Mouse (Mus musculus): Measurements from ENCODE around the gene Csrnp2. TPM values are rescaled to one million over a fixed set of nuclear protein-coding genes. Genes with fewer than 3 reads are reported as not detected.
"Not testable (repeated sequence)": the region's sequence is repeated elsewhere in the genome, so short reads cannot be mapped to it uniquely, and the experiment has no call there.

Gene Csrnp2
- polyA plus RNA-seq, 1 experiment from 2014 or later = 28.9 TPM

DNA sequence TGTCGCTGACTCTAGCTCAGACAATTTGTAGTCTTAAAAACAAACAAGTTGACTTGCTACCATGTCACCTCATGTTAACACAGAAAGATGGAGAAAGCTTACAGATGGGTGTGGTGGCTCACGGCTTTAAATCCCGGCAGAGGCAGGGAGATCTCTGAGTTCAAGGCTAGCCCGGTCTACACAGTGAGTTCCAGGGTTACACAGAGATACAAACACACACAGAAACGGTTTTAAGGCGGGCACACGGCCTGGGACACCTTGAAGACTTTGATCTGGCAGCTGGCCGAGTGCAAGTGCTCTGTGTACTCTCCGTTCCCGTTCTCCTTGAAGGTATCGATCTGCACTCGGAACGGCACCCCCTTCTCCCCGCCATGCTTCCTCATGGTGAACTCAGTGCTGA lies 25.0 kb upstream of the Csrnp2 start:
- H3K27me3 ChIP-seq (ENCODE audit: control insufficient read depth, insufficient read depth, low read length) = no peaks in the 10 kb centered on the region
- WGBS = 94% methylated on average over 14 of the region's 14 CpGs

GRCm38 (mm10) chr15:100515121-100515520 lies 19.8 kb upstream of the Csrnp2 start:
- no peaks in the 10 kb centered on the region for H3K27me3 ChIP-seq (ENCODE audit: control insufficient read depth, insufficient read depth, low read length)
- H3K9ac ChIP-seq (ENCODE audit: low read length) = no peak overlapping the region
- H3K36me3 ChIP-seq (ENCODE audit: control insufficient read depth, insufficient read depth, low read length) = peaks cover 18% of the 10 kb centered on the region
- no peak for ATAC-seq (ENCODE audit: insufficient read depth, low FRiP score, low TSS enrichment)
- no peak overlapping the region for H3K4me2 ChIP-seq (ENCODE audit: low read depth)
- no peaks in the 10 kb centered on the region for H3K9me3 ChIP-seq (ENCODE audit: control insufficient read depth, low read length)
- no peaks in the 10 kb centered on the region for H3K4me1 ChIP-seq (ENCODE audit: control insufficient read depth, insufficient read depth, low read length)
- DNase-seq (ENCODE audit: low spot score) = no peak
- H3K4me3 ChIP-seq (ENCODE audit: low read depth, low read length) = no peak overlapping the region
- H3K27ac ChIP-seq (ENCODE audit: low read depth, low read length) = no peak overlapping the region
- WGBS = 84% methylated on average over 2 of the region's 2 CpGs

More for the DNA sequence above, 25.0 kb upstream of the Csrnp2 start:
- ATAC-seq (ENCODE audit: insufficient read depth, low FRiP score, low TSS enrichment) (no peak), DNase-seq (ENCODE audit: low spot score) (no peak)
- Histone ChIP-seq H3K4me1 (ENCODE audit: control insufficient read depth, insufficient read depth, low read length) (no peaks in the 10 kb centered on the region), H3K27ac (ENCODE audit: low read depth, low read length) (no peak overlapping the region), H3K9ac (ENCODE audit: low read length) (no peak overlapping the region), H3K36me3 (ENCODE audit: control insufficient read depth, insufficient read depth, low read length) (peaks cover 6% of the 10 kb centered on the region), H3K4me3 (ENCODE audit: low read depth, low read length) (no peak overlapping the region), H3K9me3 (ENCODE audit: control insufficient read depth, low read length) (no peaks in the 10 kb centered on the region), H3K4me2 (ENCODE audit: low read depth) (no peak overlapping the region)

GRCm38 (mm10) chr15:100513387-100513786 lies 18.1 kb upstream of the Csrnp2 start:
- H3K9ac ChIP-seq (ENCODE audit: low read length) = no peak overlapping the region
- H3K27me3 ChIP-seq (ENCODE audit: control insufficient read depth, insufficient read depth, low read length) = no peaks in the 10 kb centered on the region
- DNase-seq (ENCODE audit: low spot score) (no peak), ATAC-seq (ENCODE audit: insufficient read depth, low FRiP score, low TSS enrichment) (no peak)
- H3K4me2 ChIP-seq (ENCODE audit: low read depth) = no peak overlapping the region
- H3K36me3 ChIP-seq (ENCODE audit: control insufficient read depth, insufficient read depth, low read length) = peaks cover 20% of the 10 kb centered on the region
- no peak overlapping the region for H3K4me3 ChIP-seq (ENCODE audit: low read depth, low read length)
- 92% methylated on average over 4 of the region's 4 CpGs for WGBS
- no peaks in the 10 kb centered on the region for H3K9me3 ChIP-seq (ENCODE audit: control insufficient read depth, low read length)
- no peaks in the 10 kb centered on the region for H3K4me1 ChIP-seq (ENCODE audit: control insufficient read depth, insufficient read depth, low read length)
- H3K27ac ChIP-seq (ENCODE audit: low read depth, low read length) = no peak overlapping the region

- Histone ChIP-seq H3K9ac (ENCODE audit: low read length) (no peak overlapping the region), H3K27ac (ENCODE audit: low read depth, low read length) (no peak overlapping the region), H3K4me1 (ENCODE audit: control insufficient read depth, insufficient read depth, low read length) (no peaks in the 10 kb centered on the region), H3K36me3 (ENCODE audit: control insufficient read depth, insufficient read depth, low read length) (peaks cover 22% of the 10 kb centered on the region), H3K4me3 (ENCODE audit: low read depth, low read length) (no peak overlapping the region), H3K4me2 (ENCODE audit: low read depth) (no peak overlapping the region), H3K9me3 (ENCODE audit: control insufficient read depth, low read length) (no peaks in the 10 kb centered on the region), H3K27me3 (ENCODE audit: control insufficient read depth, insufficient read depth, low read length) (no peaks in the 10 kb centered on the region)
- ATAC-seq (ENCODE audit: insufficient read depth, low FRiP score, low TSS enrichment) (no peak), DNase-seq (ENCODE audit: low spot score) (no peak)
- 92% methylated on average over 11 of the region's 11 CpGs for WGBS
Measured at GRCm38 (mm10) chr15:100510072-100510471, 14.8 kb upstream of the Csrnp2 start.

DNA sequence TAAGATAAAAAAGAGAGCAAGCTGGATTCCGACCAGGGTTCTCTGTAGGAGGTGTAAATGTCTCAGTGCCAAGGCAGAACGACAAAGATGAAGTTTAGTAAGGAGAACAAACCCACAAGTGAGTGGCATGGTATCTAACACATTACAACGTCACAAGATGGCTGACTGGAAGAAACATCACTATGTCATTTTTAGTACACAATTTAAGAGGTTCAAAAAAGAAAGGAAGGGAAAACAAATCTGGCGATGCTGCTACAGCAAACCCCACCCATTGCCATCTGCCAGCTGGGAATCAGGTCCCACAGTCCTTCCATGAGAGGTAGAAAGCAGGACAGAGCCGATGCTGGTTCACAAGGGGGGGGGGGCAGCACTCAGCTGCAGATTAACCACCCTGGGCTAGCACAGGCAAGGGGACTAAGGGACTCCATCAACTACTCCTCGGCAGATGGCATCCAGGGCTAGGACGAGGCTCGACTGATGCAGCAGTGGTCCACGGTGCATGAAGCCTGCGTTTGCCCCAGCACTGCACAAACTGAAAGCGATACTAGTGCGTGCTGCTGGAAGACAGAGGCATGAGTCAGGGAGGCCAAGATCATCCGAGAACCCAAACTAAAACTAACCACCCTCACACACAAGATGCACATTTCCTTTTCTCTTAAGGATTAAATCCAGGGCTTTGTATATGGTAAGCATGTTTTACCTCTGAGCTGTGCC lies 13.3 kb upstream of the Csrnp2 start:
- Histone ChIP-seq H3K4me1 (ENCODE audit: control insufficient read depth, insufficient read depth, low read length) (no peaks in the 10 kb centered on the region), H3K36me3 (ENCODE audit: control insufficient read depth, insufficient read depth, low read length) (peaks cover 19% of the 10 kb centered on the region), H3K4me3 (ENCODE audit: low read depth, low read length) (no peak overlapping the region), H3K9me3 (ENCODE audit: control insufficient read depth, low read length) (no peaks in the 10 kb centered on the region), H3K27me3 (ENCODE audit: control insufficient read depth, insufficient read depth, low read length) (no peaks in the 10 kb centered on the region), H3K27ac (ENCODE audit: low read depth, low read length) (no peak overlapping the region), H3K4me2 (ENCODE audit: low read depth) (no peak overlapping the region), H3K9ac (ENCODE audit: low read length) (no peak overlapping the region)
- no peak for ATAC-seq (ENCODE audit: insufficient read depth, low FRiP score, low TSS enrichment)
- DNase-seq (ENCODE audit: low spot score) = no peak
- 93% methylated on average over 13 of the region's 13 CpGs for WGBS

- not testable (repeated sequence) for ATAC-seq (ENCODE audit: insufficient read depth, low FRiP score, low TSS enrichment); H3K27ac ChIP-seq (ENCODE audit: low read depth, low read length); H3K9me3 ChIP-seq (ENCODE audit: control insufficient read depth, low read length); H3K4me1 ChIP-seq (ENCODE audit: control insufficient read depth, insufficient read depth, low read length); H3K9ac ChIP-seq (ENCODE audit: low read length); H3K4me3 ChIP-seq (ENCODE audit: low read depth, low read length); H3K36me3 ChIP-seq (ENCODE audit: control insufficient read depth, insufficient read depth, low read length); H3K27me3 ChIP-seq (ENCODE audit: control insufficient read depth, insufficient read depth, low read length); DNase-seq (ENCODE audit: low spot score); H3K4me2 ChIP-seq (ENCODE audit: low read depth)
- WGBS = 88% methylated on average over 8 of the region's 8 CpGs
Measured at GRCm38 (mm10) chr15:100499506-100499905, 4.2 kb upstream of the Csrnp2 start.

- peak; percentile 84 for ATAC-seq (ENCODE audit: insufficient read depth, low FRiP score, low TSS enrichment)
- H3K9me3 ChIP-seq (ENCODE audit: control insufficient read depth, low read length) = no peaks in the 10 kb centered on the region
- H3K36me3 ChIP-seq (ENCODE audit: control insufficient read depth, insufficient read depth, low read length) = no peaks in the 10 kb centered on the region
- H3K4me2 ChIP-seq (ENCODE audit: low read depth) = peak overlapping the region; percentile 44
- peaks cover 12% of the 10 kb centered on the region for H3K4me1 ChIP-seq (ENCODE audit: control insufficient read depth, insufficient read depth, low read length)
- peak overlapping the region; percentile 96 for H3K9ac ChIP-seq (ENCODE audit: low read length)
- peak; percentile 82 for DNase-seq (ENCODE audit: low spot score)
- 0% methylated on average over 29 of the region's 29 CpGs for WGBS
- H3K27ac ChIP-seq (ENCODE audit: low read depth, low read length) = peak overlapping the region; percentile 94
- H3K4me3 ChIP-seq (ENCODE audit: low read depth, low read length) = peak overlapping the region; percentile 87
- H3K27me3 ChIP-seq (ENCODE audit: control insufficient read depth, insufficient read depth, low read length) = no peaks in the 10 kb centered on the region
Measured at GRCm38 (mm10) chr15:100494647-100495046, 641 bp downstream of the Csrnp2 start.

GRCm38 (mm10) chr15:100491966-100492365 lies 3.3 kb downstream of the Csrnp2 start:
- peaks cover 12% of the 10 kb centered on the region for H3K4me1 ChIP-seq (ENCODE audit: control insufficient read depth, insufficient read depth, low read length)
- H3K27me3 ChIP-seq (ENCODE audit: control insufficient read depth, insufficient read depth, low read length) = no peaks in the 10 kb centered on the region
- H3K36me3 ChIP-seq (ENCODE audit: control insufficient read depth, insufficient read depth, low read length) = peaks cover 5% of the 10 kb centered on the region; the same call in 1 of the 2 replicates
- 83% methylated on average over 9 of the region's 9 CpGs for WGBS
- ATAC-seq (ENCODE audit: insufficient read depth, low FRiP score, low TSS enrichment) (no peak), DNase-seq (ENCODE audit: low spot score) (no peak)
- H3K4me3 ChIP-seq (ENCODE audit: low read depth, low read length) = no peak overlapping the region
- no peak overlapping the region for H3K9ac ChIP-seq (ENCODE audit: low read length)
- H3K27ac ChIP-seq (ENCODE audit: low read depth, low read length) = no peak overlapping the region
- no peaks in the 10 kb centered on the region for H3K9me3 ChIP-seq (ENCODE audit: control insufficient read depth, low read length)
- H3K4me2 ChIP-seq (ENCODE audit: low read depth) = no peak overlapping the region

- 82% methylated on average over 15 of the region's 15 CpGs for WGBS
- H3K4me3 ChIP-seq (ENCODE audit: low read depth, low read length) = no peak overlapping the region
- H3K9ac ChIP-seq (ENCODE audit: low read length) = no peak overlapping the region
- H3K27me3 ChIP-seq (ENCODE audit: control insufficient read depth, insufficient read depth, low read length) = no peaks in the 10 kb centered on the region
- peaks cover 9% of the 10 kb centered on the region for H3K36me3 ChIP-seq (ENCODE audit: control insufficient read depth, insufficient read depth, low read length)
- ATAC-seq (ENCODE audit: insufficient read depth, low FRiP score, low TSS enrichment) = no peak
- no peak overlapping the region for H3K4me2 ChIP-seq (ENCODE audit: low read depth)
- no peak overlapping the region for H3K27ac ChIP-seq (ENCODE audit: low read depth, low read length)
- no peaks in the 10 kb centered on the region for H3K9me3 ChIP-seq (ENCODE audit: control insufficient read depth, low read length)
- no peak for DNase-seq (ENCODE audit: low spot score)
- peaks cover 15% of the 10 kb centered on the region for H3K4me1 ChIP-seq (ENCODE audit: control insufficient read depth, insufficient read depth, low read length)
Measured at GRCm38 (mm10) chr15:100489263-100489662, 6.0 kb downstream of the Csrnp2 start.
